Mouse (Mus musculus) adrenal gland, adult (tissue): ENCODE measurements around the gene Zdhhc23.

ENCODE experiments used
- DNase-seq, 2 experiments: peaks; one replicate each; pipeline ENCODE4 v3.0.0; 2022 to 2023; ENCODE audit warnings: low spot score in 1 of 2; ENCODE audit not compliant: inconsistent age in 2 of 2

Gene Zdhhc23

DNA sequence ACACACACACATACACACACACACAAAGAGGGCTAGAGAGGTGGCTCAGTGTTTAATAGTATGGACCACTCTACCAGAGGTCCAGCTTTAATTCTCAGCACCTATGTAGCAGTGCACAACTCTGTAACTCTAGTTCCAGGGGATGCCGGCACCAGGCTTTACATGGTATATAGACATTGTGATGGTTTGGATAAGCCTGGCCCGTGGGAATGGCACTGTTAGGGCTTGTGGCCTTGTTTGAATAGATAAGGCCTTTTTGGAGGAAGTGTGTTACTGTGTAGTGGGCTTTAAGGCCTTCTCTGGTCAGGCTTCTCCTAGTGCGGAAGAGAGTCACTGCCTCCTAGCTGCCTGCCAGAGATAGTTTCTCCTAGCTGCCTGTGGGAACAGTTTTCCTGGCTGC is 60.7 kb downstream of the Zdhhc23 start:
- no peak for DNase-seq
